Mouse (Mus musculus) CD8-positive naive resting alpha-beta T cell, adult 57 days (primary cell): ENCODE data around the gene Hapln4. TPM values are rescaled to one million over a fixed set of nuclear protein-coding genes. Genes with fewer than 3 reads are reported as not detected.

Experiments used
- total RNA-seq: library from RNA; stranded (reverse); gene quantifications from one replicate; pipeline ENCODE4 v1.2.4, GENCODE M21; 2023

The Hapln4 gene
- total RNA-seq, result not detected

GRCm38 (mm10) chr8:70083285-70083684 lies at the start of gene Hapln4:
Gene Hapln4 (plus strand): TSS chr8:70083457.

GRCm38 (mm10) chr8:70042583-70043455 lies 40.4 kb upstream of the Hapln4 start, which contains the start of the genes Mau2 and Sugp1:
Gene Mau2 (minus strand): TSS chr8:70042734.
Gene Sugp1 (plus strand): TSS chr8:70042813.

GRCm38 (mm10) chr8:70072441-70073069 lies 10.7 kb upstream of the Hapln4 start, which contains the start of gene Tm6sf2:
Gene Tm6sf2 (plus strand): TSS chr8:70072924.

GRCm38 (mm10) chr8:70120667-70121066 lies 37.4 kb downstream of the Hapln4 start, which contains the start of gene Ncan:
Gene Ncan (minus strand): TSS chr8:70120873.

GRCm38 (mm10) chr8:70131166-70131883 lies 48.1 kb downstream of the Hapln4 start, which contains the start of gene Nr2c2ap:
Gene Nr2c2ap (plus strand): TSS chr8:70131333.

GRCm38 (mm10) chr8:70139026-70139857 lies 56.0 kb downstream of the Hapln4 start, which contains the start of the genes Rfxank, Borcs8 and Mef2b:
Gene Rfxank (minus strand): TSS chr8:70139154.
Gene Borcs8 (plus strand): TSS chr8:70139499.
Gene Mef2b (plus strand): TSS chr8:70139711.

Other genes with a start within 250 kb of the Hapln4 start
- gene Cilp2, start 195.8 kb upstream of the Hapln4 start, total RNA-seq, result not detected
- gene Tssk6, start 181.3 kb upstream of the Hapln4 start, total RNA-seq, result 0.52 TPM
- gene Ndufa13, start 180.9 kb upstream of the Hapln4 start, total RNA-seq, result 54.0 TPM
- not detected for gene Yjefn3, start 180.7 kb upstream of the Hapln4 start, total RNA-seq
- 132 TPM for gene Gatad2a, start 87.1 kb upstream of the Hapln4 start, total RNA-seq
- gene Mau2, start 40.7 kb upstream of the Hapln4 start, total RNA-seq, result 121 TPM
- gene Sugp1, start 40.6 kb upstream of the Hapln4 start, total RNA-seq, result 50.4 TPM
- gene Tm6sf2, start 10.5 kb upstream of the Hapln4 start, total RNA-seq, result not detected
- not detected for gene Ncan, start 37.4 kb downstream of the Hapln4 start, total RNA-seq
- gene Nr2c2ap, start 47.9 kb downstream of the Hapln4 start, total RNA-seq, result 32.8 TPM
- gene Rfxank, start 55.7 kb downstream of the Hapln4 start, total RNA-seq, result 24.6 TPM
- gene Borcs8, start 56.0 kb downstream of the Hapln4 start, total RNA-seq, result 55.0 TPM
- gene Mef2b, start 56.3 kb downstream of the Hapln4 start, total RNA-seq, result 3.0 TPM
- gene Tmem161a, start 88.9 kb downstream of the Hapln4 start, total RNA-seq, result 41.8 TPM
- gene Slc25a42, start 128.8 kb downstream of the Hapln4 start, total RNA-seq, result 11.4 TPM
- 58.6 TPM for gene Sugp2, start 150.8 kb downstream of the Hapln4 start, total RNA-seq
- 11.6 TPM for gene Armc6, start 151.0 kb downstream of the Hapln4 start, total RNA-seq
- gene Homer3, start 199.4 kb downstream of the Hapln4 start, total RNA-seq, result 6.5 TPM
- 90.0 TPM for gene Ddx49, start 219.0 kb downstream of the Hapln4 start, total RNA-seq
- gene Cope, start 219.1 kb downstream of the Hapln4 start, total RNA-seq, result 103 TPM
- not detected for gene Cers1, start 232.3 kb downstream of the Hapln4 start, total RNA-seq
- not detected for gene Gdf1, start 246.4 kb downstream of the Hapln4 start, total RNA-seq